Mouse (Mus musculus): ENCODE data around the gene Gtf3c5.
A peak's percentile ranks its signal among the peaks of the same experiment; 100 is the strongest.

The Gtf3c5 gene

DNA sequence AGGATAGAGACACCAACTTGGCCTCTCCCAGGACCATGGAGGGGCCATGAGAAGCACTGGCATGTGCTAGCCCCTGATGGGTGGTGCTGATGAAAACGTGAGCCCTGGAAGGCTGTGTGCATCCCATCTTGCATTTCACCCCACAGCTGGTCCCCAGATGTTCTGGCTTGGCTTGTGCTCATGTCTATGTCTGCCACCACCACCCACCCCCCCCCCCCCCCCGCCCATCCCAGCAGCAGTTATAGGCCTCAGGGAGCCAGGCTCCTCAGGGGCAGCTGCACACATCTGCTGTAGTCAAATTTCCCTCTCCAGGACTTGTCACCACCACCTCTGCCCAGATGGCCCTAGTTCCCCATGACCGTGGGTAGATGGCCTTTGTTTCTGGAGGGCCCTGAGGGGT is 13.6 kb downstream of the Gtf3c5 start:
- no peak for DNase-seq (ENCODE audit: low read depth)

- no peak for DNase-seq (ENCODE audit: low read depth)
Observed at GRCm38 (mm10) chr2:28566545-28566944, 17.0 kb downstream of the Gtf3c5 start.

DNA sequence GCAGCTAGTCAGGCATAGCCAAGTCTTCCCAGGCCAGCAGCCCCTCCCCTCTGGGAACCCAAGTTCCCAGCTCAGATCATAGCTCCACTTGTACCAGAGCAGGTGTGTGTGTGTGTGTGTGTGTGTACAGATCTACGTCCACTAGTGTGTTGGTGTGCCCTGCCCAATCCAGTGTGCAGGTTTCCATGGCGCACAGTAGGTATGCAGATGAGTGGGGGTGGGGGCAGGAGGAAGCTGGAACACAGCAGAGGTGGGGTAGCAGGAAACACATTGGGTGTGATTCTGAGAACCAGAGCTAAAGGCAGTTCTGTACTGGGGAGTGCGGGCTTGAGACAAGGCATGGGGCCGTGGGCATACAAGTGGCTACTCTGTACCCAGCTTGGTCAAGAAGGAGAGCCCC is 19.2 kb downstream of the Gtf3c5 start:
- no peak for DNase-seq (ENCODE audit: low read depth)

DNA sequence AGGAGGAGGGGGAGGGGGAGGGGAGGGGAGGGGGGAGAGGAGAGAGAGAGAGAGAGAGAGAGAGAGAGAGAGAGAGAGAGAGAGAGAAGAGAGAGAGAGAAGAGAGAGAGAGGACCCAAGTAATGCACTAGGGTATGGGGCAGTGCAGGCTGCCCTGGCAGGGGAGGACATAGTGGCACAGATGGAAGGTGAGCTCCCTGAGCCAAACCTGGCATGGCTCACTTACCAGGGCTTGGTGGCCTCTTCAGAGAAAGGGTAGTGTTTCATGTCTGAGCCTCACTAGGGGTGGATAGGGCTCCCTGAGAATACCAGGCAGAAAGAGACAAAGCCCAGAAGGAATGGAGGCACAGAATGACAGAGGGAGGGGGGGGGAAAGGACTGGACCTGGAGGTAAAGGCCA is 19.7 kb downstream of the Gtf3c5 start:
- DNase-seq (ENCODE audit: low read depth) = no peak

DNA sequence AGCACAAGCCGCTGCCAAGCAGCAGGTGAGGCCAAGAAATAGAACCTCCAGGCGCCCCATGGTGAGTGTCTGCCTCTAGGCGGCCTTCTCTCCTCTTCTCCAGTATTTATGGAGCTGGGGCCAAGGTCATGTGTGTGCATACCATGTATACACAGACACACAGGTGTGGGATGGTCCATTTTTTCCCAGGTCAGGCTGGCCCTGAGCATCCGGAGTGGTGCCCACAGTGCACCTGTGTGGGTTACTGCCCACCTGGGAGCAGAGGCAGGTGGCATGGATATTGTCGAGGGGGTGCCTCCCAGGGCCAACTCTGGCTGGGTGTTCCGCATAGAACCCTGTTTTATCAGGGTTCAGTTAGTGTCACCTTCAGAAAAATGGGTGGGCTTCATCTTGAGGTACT is 20.2 kb downstream of the Gtf3c5 start, which contains the start of gene Cel:
TSS of gene Cel (minus strand) at position 101 of the 400 bp plus-strand sequence.
- no peak for DNase-seq (ENCODE audit: low read depth)

- DNase-seq (ENCODE audit: low read depth) = no peak
Observed at GRCm38 (mm10) chr2:28557452-28557851, 26.1 kb downstream of the Gtf3c5 start.

DNA sequence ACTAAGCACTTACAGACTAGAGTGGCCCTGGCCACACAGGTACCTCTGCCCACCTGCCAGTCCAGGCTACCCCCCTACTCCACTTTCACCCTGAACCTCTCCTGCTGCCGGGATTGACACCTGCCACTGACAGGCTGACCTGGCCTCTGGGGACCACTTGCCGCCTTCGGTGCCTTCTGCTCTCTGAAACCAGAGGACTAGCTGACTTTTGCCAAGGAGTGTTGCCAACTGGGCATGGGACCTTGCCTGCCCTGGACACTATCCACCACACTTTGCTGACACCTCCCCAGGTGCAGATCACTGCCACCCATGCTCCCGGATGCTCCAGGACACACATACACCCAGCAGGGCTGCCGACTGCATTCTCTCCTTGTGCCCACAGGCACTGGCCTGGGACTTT is 31.2 kb downstream of the Gtf3c5 start:
- no peak for DNase-seq (ENCODE audit: low read depth)

GRCm38 (mm10) chr2:28549157-28549556 is 34.4 kb downstream of the Gtf3c5 start:
- DNase-seq (ENCODE audit: low read depth) = no peak

DNA sequence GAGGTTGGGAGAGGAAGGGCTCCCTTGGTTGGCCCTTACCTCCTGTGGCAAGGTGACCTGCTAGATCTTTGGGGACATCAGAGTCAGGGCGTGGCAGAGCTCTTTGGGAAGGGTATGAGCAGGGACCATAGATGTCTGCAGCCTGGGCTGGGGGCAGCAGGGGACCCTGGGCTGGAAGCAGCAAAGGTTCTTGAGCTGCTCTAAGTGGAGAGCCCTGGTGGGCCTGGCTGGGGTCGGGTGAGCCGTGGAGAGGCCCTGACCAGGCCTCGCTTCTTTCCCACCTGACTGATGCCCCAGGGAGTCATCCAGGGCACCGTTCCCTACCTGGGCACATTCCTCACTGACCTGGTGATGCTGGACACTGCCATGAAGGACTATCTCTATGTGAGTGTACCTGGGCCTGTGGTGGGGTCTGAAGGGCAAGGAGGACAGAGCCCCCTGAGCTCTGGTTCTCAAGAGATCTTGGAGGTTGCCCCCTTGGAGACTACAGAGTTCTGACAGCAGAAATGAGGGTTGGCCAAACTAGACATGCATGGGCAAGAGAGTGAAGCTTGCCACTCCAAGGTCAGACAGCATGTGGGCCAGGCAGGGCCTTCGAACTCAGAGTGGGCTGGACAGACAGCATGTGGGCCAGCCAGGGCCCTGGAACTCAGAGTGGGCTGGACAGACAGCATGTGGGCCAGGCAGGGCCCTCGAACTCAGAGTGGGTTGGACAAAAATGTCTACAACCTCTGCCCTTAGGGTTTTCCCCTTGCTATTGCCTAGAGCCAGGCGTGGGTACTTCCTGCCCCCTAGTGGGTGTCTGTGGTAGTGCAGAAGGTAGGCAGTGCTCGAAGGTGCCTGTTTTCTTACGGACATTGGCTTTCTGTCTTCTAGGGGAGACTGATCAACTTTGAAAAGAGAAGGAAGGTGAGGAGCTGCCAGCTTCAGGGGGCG is 36.0 kb downstream of the Gtf3c5 start:
- peak; percentile 69 for DNase-seq (ENCODE audit: low read depth)

DNA sequence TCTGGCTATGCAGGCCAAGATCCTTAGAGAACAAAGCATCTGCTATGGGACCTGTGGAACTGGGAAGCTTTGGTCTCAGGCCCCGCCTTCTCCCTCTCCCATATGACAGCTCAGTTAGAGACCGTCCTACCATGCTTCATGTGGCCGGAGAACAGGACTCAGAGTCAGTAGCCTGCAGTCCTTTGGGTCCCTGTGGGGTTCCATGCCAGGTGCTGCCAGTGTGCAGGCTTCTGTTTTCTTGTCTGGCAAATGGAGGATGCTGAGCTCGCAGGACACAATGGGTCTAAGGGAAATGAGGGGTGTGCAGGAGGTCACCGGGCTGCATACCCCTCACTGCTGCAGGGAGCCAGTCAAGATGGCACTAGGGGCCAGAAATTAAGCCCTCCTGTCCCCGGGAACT is 37.0 kb downstream of the Gtf3c5 start:
- DNase-seq (ENCODE audit: low read depth) = no peak

DNA sequence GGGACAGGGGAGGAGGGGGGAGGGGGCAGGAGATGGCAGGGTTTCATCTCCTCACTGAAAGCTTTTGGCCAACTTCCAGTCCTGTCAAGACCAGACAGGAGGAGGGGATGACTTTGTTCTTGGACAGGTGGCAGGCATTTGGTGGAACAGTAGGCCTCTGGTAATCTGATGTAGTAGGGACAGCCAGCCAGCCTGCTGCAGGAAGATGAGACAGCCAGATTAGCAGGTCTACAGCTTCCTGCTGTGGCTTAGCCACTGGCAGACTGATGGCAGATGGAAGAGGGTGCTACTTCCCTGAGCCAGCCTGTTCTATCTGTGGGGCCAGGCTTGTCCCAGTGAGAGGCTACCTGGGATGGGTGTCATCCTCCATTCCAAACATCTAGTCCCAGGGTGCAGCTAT is 37.6 kb downstream of the Gtf3c5 start:
- no peak for DNase-seq (ENCODE audit: low read depth)

DNA sequence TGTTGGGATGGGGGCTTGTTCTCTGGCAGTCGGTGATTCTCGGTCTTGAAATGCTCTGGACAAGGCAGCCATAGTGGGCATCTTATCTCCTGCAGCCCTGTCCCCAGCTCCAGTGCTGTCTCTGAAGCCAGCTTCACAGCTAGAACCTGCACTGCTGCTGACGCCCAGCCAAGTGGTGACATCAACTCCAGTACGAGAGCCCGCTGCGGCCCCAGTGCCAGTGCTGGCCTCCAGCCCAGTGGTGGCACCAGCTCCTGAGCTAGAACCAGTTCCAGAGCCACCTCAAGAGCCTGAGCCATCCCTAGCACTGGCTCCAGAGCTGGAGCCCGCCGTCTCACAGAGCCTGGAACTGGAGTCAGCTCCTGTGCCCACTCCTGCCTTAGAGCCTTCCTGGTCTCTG is 39.7 kb downstream of the Gtf3c5 start:
- DNase-seq (ENCODE audit: low read depth) = no peak

- no peak for DNase-seq (ENCODE audit: low read depth)
Observed at GRCm38 (mm10) chr2:28540587-28541227, 42.8 kb downstream of the Gtf3c5 start.

DNA sequence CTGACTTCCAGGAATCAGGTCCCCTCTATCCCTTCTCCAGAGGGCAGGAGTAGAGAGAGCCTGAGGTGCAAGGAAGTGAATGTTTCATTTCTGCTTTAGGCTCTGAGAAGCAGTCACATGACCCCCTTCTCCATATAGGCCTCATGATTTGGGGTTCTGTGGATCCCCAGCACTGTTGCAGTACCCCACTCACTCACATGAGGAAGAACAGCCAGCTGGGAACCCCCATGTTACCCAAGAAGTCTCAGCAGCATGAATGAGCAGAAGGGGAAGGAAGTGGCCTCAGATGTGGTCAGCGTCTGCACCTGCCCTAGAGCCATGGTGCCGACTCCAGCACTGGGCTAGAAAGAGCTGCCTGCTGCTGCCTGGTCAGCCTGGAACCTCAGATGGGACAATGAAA is 43.6 kb downstream of the Gtf3c5 start:
- no peak for DNase-seq (ENCODE audit: low read depth)

GRCm38 (mm10) chr2:28539206-28539605 is 44.3 kb downstream of the Gtf3c5 start:
- no peak for DNase-seq (ENCODE audit: low read depth)

DNA sequence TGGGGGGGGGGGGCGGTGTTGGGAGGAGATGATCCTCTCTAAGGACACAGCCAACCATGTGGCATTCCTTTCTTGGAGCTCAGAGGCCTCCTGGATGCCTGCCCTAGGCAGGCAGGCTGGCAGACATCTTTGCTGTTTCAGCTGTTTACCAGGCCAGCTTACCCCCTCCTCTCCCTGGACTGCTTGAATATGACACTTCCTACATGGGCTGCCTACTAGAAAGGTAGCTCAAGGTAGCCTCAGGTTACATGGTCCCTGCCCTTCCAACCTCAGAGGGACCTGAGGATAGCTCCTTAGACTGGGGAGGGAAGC is 44.8 kb downstream of the Gtf3c5 start:
- no peak for DNase-seq (ENCODE audit: low read depth)

DNA sequence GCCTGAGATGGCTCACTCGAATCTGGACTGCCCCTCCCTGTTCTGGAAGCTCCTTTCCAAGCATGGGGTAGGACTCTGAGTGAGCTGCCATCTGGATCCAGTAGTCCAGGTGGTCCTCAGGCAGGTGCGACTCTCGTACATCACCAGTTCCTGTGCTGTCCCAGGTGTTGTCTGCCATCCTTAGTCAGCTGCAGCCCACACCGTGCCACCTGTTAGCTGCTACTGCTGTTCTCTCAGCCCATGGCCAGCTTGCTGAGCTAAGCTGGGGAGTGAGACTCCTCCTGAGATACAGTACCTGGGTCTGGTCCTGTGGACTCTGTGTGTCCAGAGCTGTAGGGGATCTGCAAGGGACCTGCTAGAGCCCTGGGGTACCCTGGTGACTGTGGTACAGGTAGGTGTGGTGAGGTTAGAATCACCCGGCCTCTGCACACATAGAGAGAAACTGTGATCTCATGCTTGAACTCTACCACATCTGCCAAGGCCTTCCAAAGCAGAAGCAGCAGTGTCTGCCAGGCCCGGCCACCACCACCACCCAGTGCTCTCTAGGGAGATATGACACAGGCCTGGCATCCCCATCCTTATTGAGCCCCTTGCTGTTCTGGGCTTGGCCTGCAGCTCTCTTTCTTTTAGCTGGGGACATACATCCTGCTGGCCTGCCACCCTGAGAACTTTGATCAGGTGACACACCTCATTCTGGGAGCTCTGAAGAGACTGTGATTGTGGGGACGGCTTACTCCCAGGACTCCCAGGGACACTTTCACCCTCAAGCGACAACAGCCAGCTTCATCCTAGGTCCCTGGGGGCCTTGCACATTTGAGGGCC is 45.3 kb downstream of the Gtf3c5 start:
- no peak for DNase-seq (ENCODE audit: low read depth)

- DNase-seq (ENCODE audit: low read depth) = no peak
Observed at GRCm38 (mm10) chr2:28537634-28537920, 46.0 kb downstream of the Gtf3c5 start.

- DNase-seq (ENCODE audit: low read depth) = no peak
Observed at GRCm38 (mm10) chr2:28536766-28537633, 46.6 kb downstream of the Gtf3c5 start.

DNA sequence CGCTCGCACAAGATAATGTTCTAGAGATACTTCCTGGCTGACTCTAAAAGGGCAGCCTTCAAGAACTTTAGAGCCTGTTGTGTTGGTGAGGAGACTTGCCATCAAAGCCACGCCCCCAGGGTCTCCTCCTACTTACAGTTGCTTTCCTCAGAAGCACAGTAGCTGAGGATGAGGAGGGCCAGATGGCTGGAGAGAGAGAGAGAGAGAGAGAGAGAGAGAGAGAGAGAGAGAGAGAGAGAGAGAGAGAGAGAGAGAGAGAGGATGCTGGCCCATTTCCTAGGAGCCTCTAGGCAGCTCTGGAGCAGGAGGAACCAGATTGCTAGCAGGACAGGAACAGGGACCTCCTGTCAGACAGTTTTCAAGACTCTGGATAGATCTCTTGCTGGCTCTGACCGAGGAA is 47.4 kb downstream of the Gtf3c5 start:
- no peak for DNase-seq (ENCODE audit: low read depth)

DNA sequence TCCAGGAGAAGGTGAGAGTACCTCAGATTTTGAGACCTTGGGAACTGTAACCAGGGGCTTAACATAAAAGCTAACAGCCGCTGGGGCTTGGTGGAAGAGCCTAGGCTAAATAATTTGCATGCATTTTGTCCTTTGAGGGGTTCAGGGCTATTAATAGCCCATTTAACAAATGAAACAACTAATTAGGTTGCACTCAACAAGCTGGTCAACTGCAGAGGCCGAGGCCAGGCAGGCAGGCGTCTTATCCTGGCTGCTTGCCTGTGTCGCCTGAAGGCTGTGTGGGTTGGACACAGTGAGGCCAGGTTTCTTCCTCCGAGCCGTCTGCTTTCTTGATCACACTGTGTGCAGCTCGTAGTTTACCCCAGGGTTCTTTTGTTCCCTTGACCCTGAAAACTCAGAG is 47.9 kb downstream of the Gtf3c5 start:
- DNase-seq (ENCODE audit: low read depth) = no peak

- no peak for DNase-seq (ENCODE audit: low read depth)
Observed at GRCm38 (mm10) chr2:28535263-28535540, 48.3 kb downstream of the Gtf3c5 start.
